ENCODE assay signal across 8 mouse cellular contexts in genomic region chr17:29459321-29460118, GRCm38 (mm10). TPM values are rescaled to one million over a fixed set of nuclear protein-coding genes. Genes with fewer than 3 reads are reported as not detected.
DNase-seq lines count a peak whose midpoint lies in the region; ATAC-seq and TF ChIP-seq lines count a peak whose summit lies in the region.

No protein-coding gene starts in this region.

- 0 out of 2 replicates have a peak, but pooled peaks have one; percentile 31 for ATAC-seq in forebrain, embryonic 13.5 days
- peak; percentile 76 for ATAC-seq in hindbrain, embryonic 13.5 days (ENCODE audit: low FRiP score)
- no peak for ATAC-seq in limb, embryonic 15.5 days (ENCODE audit: insufficient number of reproducible peaks, low FRiP score, low TSS enrichment, low read depth)
- peak; percentile 61; the same call in 1 of the 2 replicates for ATAC-seq in midbrain, postnatal 0 days (ENCODE audit: low FRiP score)

- DNase-seq in frontal cortex, postnatal 10 days (ENCODE audit: low spot score in 2 of 2) = peak; percentile 17 to 26
- DNase-seq in frontal cortex, adult 2 months (ENCODE audit: extremely low spot score in 1 of 2, low spot score in 1 of 2) = no peak
- DNase-seq in brain, embryonic 14.5 days (ENCODE audit: low read depth) = peak; percentile 76
- DNase-seq in midbrain, postnatal 0 days (ENCODE audit: low spot score) = peak; percentile 74
- DNase-seq in layer of hippocampus, postnatal 36 days = no peak

- 0 out of 2 replicates have a peak, but pooled peaks cover 3% of the 10 kb centered on the region for H3K27me3 ChIP-seq in forebrain, embryonic 13.5 days
- 0 out of 2 replicates have a peak, but pooled peaks cover 5% of the 10 kb centered on the region for H3K27me3 ChIP-seq in hindbrain, embryonic 13.5 days
- H3K27me3 ChIP-seq in limb, embryonic 15.5 days = no peaks in the 10 kb centered on the region
- no peaks in the 10 kb centered on the region for H3K27me3 ChIP-seq in midbrain, postnatal 0 days (ENCODE audit: insufficient read depth, low read length)

- TF ChIP-seq POLR2A in brain, embryonic 14.5 days (IDR thresholded peaks at IDR 0.05; ENCODE audit: borderline replicate concordance, extremely low read depth, insufficient read depth, insufficient read length, poor library complexity, severe bottlenecking) = no peak

- H3K9me3 ChIP-seq in forebrain, embryonic 13.5 days (replicated peaks) = no peaks in the 10 kb centered on the region
- H3K9me3 ChIP-seq in hindbrain, embryonic 13.5 days = no peaks in the 10 kb centered on the region
- H3K9me3 ChIP-seq in limb, embryonic 15.5 days = no peaks in the 10 kb centered on the region
- H3K9me3 ChIP-seq in midbrain, postnatal 0 days (ENCODE audit: low read length) = no peaks in the 10 kb centered on the region

- H3K27ac ChIP-seq in forebrain, embryonic 13.5 days = peak overlapping the region; percentile 46
- peak overlapping the region; percentile 83 for H3K27ac ChIP-seq in hindbrain, embryonic 13.5 days
- peak overlapping the region; percentile 69 for H3K27ac ChIP-seq in limb, embryonic 15.5 days
- H3K27ac ChIP-seq in midbrain, postnatal 0 days (ENCODE audit: low read depth, low read length) = peak overlapping the region; percentile 57; the same call in 1 of the 2 replicates

- H3K36me3 ChIP-seq in forebrain, embryonic 13.5 days (ENCODE audit: poor library complexity, severe bottlenecking) = no peaks in the 10 kb centered on the region
- no peaks in the 10 kb centered on the region for H3K36me3 ChIP-seq in hindbrain, embryonic 13.5 days
- no peaks in the 10 kb centered on the region for H3K36me3 ChIP-seq in limb, embryonic 15.5 days
- no peaks in the 10 kb centered on the region for H3K36me3 ChIP-seq in midbrain, postnatal 0 days (ENCODE audit: insufficient read depth, low read length)

- peak overlapping the region; percentile 60 for H3K4me2 ChIP-seq in forebrain, embryonic 13.5 days
- H3K4me2 ChIP-seq in hindbrain, embryonic 13.5 days = peak overlapping the region; percentile 55
- H3K4me2 ChIP-seq in limb, embryonic 15.5 days = peak overlapping the region; percentile 29
- H3K4me2 ChIP-seq in midbrain, postnatal 0 days (ENCODE audit: low read depth, low read length, poor library complexity, severe bottlenecking) = peak overlapping the region; percentile 43

- H3K4me3 ChIP-seq in forebrain, embryonic 13.5 days = peak overlapping the region; percentile 24
- peak overlapping the region; percentile 23 for H3K4me3 ChIP-seq in hindbrain, embryonic 13.5 days
- H3K4me3 ChIP-seq in limb, embryonic 15.5 days = peak overlapping the region; percentile 3; the same call in 1 of the 2 replicates
- H3K4me3 ChIP-seq in midbrain, postnatal 0 days (ENCODE audit: low read depth, low read length) = no peak overlapping the region

- TF ChIP-seq CTCF in brain, embryonic 14.5 days (IDR thresholded peaks at IDR 0.05; ENCODE audit: borderline replicate concordance, extremely low read depth, insufficient read depth, insufficient read length) = no peak
- TF ChIP-seq CTCF in midbrain, postnatal 0 days (IDR thresholded peaks at IDR 0.05) = no peak

- peak overlapping the region; percentile 41 for H3K9ac ChIP-seq in forebrain, embryonic 13.5 days
- H3K9ac ChIP-seq in hindbrain, embryonic 13.5 days = peak overlapping the region; percentile 53; the same call in 1 of the 2 replicates
- no peak overlapping the region for H3K9ac ChIP-seq in limb, embryonic 15.5 days
- peak overlapping the region; percentile 33 for H3K9ac ChIP-seq in midbrain, postnatal 0 days (replicated peaks; ENCODE audit: low read length, poor library complexity, severe bottlenecking)

- WGBS in forebrain, embryonic 13.5 days = 7% methylated on average over 24 of the region's 24 CpGs
- WGBS in hindbrain, embryonic 13.5 days = 2% methylated on average over 24 of the region's 24 CpGs
- WGBS in limb, embryonic 15.5 days = 5% methylated on average over 24 of the region's 24 CpGs
- 6% methylated on average over 24 of the region's 24 CpGs for WGBS in midbrain, postnatal 0 days

- H3K4me1 ChIP-seq in forebrain, embryonic 13.5 days = peaks cover 43% of the 10 kb centered on the region
- peaks cover 47% of the 10 kb centered on the region for H3K4me1 ChIP-seq in hindbrain, embryonic 13.5 days (replicated peaks)
- H3K4me1 ChIP-seq in limb, embryonic 15.5 days = peaks cover 45% of the 10 kb centered on the region
- H3K4me1 ChIP-seq in midbrain, postnatal 0 days (ENCODE audit: insufficient read depth, low read length) = peaks cover 10% of the 10 kb centered on the region; the same call in 1 of the 2 replicates

RNA-seq across cellular contexts. Expression of gene Pim1, which starts 31.0 kb away (rescaled TPM):
- 3.2 and 3.7 TPM in 2 replicates for polyA plus RNA-seq in frontal cortex, adult 2 months (2012; rRNA removed)
- polyA plus RNA-seq in brain, embryonic 14.5 days (2012; rRNA removed) = 11.4 and 15.6 TPM in 2 replicates
- 21.0 and 22.0 TPM in 2 replicates for polyA plus RNA-seq in forebrain, embryonic 13.5 days (2015; fragmentation: Nextera tagmentation; extraction: Ambion mirVana)
- 12.7 and 13.8 TPM in 2 replicates for polyA plus RNA-seq in hindbrain, embryonic 13.5 days (2015; fragmentation: Nextera tagmentation; extraction: Ambion mirVana)
- polyA plus RNA-seq in limb, embryonic 15.5 days (2015; fragmentation: Nextera tagmentation; extraction: Ambion mirVana) = 20.0 and 21.6 TPM in 2 replicates
- 8.3 and 10.9 TPM in 2 replicates for total RNA-seq in midbrain, postnatal 0 days (2014; rRNA removed)
- polyA plus RNA-seq in midbrain, postnatal 0 days (2015; fragmentation: Nextera tagmentation; extraction: Ambion mirVana) = 10.6 and 12.7 TPM in 2 replicates
- 1 to 10 TPM; 3.7 to 5.9 TPM for total RNA-seq in layer of hippocampus, postnatal 36 days (2021)

Comparison
In these comparisons a context has a peak if more than half of its experiments do, and no peak if none do; other contexts are left out.
1. DNase-seq: peak in frontal cortex, postnatal 10 days (2 of 2), brain, embryonic 14.5 days (single experiment) and midbrain, postnatal 0 days (single experiment); none in frontal cortex, adult 2 months (0 of 2) and layer of hippocampus, postnatal 36 days (0 of 2).
2. Peak in every context shown above with its lines, with median percentiles within 50 percentile points of each other: H3K27ac ChIP-seq and H3K4me2 ChIP-seq.